Mouse (Mus musculus) heart, adult 2 months (tissue): ENCODE data around the gene Has1.

Source experiments
- CTCF ChIP-seq: fragments of 200-600 bp; IDR thresholded peaks from 2 replicates; pipeline ENCODE4 v1.8.1; 2022; ENCODE audit warnings: antibody characterized with exemption, mild to moderate bottlenecking, moderate library complexity
- EP300 ChIP-seq: fragments of 200-500 bp; IDR thresholded peaks from 2 replicates; pipeline ENCODE4 v1.6.1; 2011; ENCODE audit warnings: low read depth, low read length, control low read depth; ENCODE audit not compliant: insufficient read depth
- POLR2A ChIP-seq: fragments of 200-500 bp; IDR thresholded peaks from 2 replicates; pipeline ENCODE4 v1.6.1; 2011; ENCODE audit warnings: mild to moderate bottlenecking, low read depth, low read length, control low read depth; ENCODE audit not compliant: insufficient read depth

DNA sequence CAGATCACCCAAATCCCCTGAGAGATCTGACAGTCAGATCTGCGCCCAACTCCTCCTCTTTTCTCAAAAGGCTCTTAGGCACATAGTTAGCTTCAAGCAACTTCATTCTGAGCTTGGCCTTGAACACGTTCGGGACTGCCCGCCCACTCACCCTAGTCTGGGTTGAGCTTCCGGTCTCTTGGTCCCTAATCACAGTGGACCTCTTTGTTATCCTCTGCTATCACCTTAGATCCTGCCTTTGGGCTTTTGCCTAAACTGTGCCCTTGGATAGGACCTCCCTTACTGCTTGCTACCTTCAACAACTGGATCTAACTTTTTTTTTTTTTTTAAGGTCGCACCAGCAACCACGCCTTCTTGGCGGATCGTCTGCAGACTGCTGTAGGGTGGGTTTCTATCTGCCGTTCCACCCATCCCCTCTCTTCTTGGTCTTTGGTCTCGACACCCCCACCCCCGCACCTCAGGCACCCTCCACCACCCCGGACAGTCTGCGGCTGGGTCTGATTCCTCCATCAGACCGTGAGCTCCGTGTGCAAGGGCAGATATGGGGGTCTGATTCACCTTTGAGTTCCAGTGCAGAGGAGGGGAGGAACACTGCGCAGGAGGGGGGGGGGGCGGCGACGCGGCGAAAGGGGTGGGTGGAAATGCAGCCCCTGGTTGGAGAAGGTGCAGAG, 28.9 kb downstream of the Has1 start:
- TF ChIP-seq CTCF (no peak), EP300 (no peak), POLR2A (peak; percentile 51; the same call in 1 of the 2 replicates)
